Mouse (Mus musculus) A20 (cell line): ENCODE results near the gene Hspb11.
A peak's percentile ranks its signal among the peaks of the same experiment; 100 is the strongest.

Experiments
- DNase-seq: peaks from one replicate; pipeline ENCODE4 v3.0.0-alpha.2; 2011; ENCODE audit warnings: low read depth, low spot score

Hspb11 gene

GRCm38 (mm10) chr4:107313690-107314478, 60.5 kb downstream of the Hspb11 start, which contains the start of gene Yipf1:
Gene Yipf1, plus strand, starts transcription at chr4:107314363.
- peak; percentile 90 for DNase-seq

DNA sequence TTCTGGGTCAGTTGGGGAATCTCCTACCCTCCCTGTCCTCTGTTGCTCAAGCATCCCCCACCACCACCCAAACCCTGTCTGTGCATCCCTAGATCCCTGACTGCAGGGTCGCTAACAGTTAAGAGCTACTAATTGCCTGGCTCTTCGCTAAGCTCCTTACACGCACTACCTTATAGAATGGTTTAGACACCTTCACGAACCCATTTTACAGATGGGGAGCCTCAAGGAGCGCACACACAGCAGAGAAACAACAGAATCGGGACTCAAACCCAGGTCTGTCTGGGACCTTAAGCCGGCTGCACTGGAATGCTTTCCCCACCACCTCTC, 61.0 kb downstream of the Hspb11 start:
- DNase-seq: no peak

- no peak for DNase-seq
Observed at GRCm38 (mm10) chr4:107318646-107319045, 65.3 kb downstream of the Hspb11 start.

DNA sequence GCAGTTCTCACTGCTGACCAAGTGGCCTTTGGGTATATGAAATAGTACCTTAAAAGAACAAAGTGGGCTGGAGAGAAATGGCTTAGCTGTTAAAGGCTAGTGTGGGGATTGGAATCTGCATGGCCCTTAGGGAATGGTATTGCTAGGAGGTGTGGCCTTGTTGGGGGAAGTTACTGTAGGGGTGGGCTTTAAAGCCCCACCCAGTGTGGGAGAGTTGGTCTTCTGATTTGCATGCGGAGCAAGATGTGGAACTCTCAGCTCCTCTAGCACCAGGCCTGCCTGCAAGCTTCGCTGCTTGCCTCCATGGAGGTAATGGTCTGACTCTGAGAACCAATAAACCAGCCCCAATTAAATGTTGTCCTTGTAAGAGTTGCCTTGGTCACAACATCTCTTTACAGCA, 67.6 kb downstream of the Hspb11 start:
- DNase-seq: peak; percentile 44

- DNase-seq: no peak
Observed at GRCm38 (mm10) chr4:107323113-107323512, 69.7 kb downstream of the Hspb11 start.

DNA sequence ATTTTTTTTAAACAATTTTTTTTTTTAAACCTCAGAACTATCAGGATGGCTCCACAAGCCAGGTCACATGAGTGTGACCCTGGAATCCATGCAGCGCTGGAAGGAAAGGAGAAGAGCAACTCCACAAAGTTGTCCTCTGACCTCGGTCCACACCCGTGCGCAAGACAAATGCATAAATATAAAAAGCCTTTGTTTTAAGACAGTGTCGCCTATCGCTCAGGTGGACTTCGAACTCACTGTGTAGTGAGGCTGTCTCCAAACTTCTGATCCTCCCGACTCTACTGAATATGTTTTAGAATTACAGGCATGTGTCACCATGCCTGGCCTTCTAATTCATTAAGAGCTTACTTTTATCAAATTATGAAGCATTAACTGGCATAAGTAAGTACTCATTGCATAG, 75.1 kb downstream of the Hspb11 start:
- DNase-seq: no peak
